Mouse (Mus musculus) left cerebral cortex, postnatal 10 days (tissue): ENCODE data around the gene Fam50b. TPM values are rescaled to one million over a fixed set of nuclear protein-coding genes. Genes with fewer than 3 reads are reported as not detected.

Experiments used
- DNase-seq, 2 experiments: peaks; one replicate each; pipeline ENCODE4 v3.0.0; 2021 to 2022; ENCODE audit warnings: low spot score in 2 of 2, mixed read lengths in 1 of 2; ENCODE audit errors: extremely low spot score in 1 of 2
- intact Hi-C: fragments of 180-260 bp; cut with DNase I; formaldehyde crosslinking; loops from one replicate; pipeline ENCODE4 v1.15.1; 2025
- total RNA-seq, 2 experiments: library from RNA; stranded (reverse); gene quantifications; 2 replicates each; pipeline ENCODE4 v1.2.3; 2021

The Fam50b gene
- total RNA-seq: not detected

DNA sequence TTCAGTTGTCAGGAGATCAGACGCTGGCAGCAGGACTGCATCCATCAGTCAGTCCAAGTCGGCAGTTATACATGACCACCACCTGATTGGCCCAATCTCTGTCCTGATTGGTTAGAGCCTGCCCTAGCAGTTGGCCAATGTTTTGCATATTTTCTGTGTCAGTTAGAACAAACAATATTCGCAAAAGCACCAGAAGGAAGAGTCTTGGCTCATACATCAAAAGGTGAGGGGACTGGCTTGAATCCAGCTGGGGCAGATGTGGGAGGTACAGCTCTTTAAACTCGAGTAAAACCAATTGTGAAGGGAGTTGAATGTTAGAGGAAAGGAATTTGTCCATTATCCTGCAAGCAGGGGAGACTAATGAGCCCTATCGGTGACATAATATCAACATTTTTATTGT lies at the start of gene Fam50b:
TSS of gene Fam50b (plus strand) at position 165 of the 400 bp plus-strand sequence.
- intact Hi-C loops: no loop called here

DNA sequence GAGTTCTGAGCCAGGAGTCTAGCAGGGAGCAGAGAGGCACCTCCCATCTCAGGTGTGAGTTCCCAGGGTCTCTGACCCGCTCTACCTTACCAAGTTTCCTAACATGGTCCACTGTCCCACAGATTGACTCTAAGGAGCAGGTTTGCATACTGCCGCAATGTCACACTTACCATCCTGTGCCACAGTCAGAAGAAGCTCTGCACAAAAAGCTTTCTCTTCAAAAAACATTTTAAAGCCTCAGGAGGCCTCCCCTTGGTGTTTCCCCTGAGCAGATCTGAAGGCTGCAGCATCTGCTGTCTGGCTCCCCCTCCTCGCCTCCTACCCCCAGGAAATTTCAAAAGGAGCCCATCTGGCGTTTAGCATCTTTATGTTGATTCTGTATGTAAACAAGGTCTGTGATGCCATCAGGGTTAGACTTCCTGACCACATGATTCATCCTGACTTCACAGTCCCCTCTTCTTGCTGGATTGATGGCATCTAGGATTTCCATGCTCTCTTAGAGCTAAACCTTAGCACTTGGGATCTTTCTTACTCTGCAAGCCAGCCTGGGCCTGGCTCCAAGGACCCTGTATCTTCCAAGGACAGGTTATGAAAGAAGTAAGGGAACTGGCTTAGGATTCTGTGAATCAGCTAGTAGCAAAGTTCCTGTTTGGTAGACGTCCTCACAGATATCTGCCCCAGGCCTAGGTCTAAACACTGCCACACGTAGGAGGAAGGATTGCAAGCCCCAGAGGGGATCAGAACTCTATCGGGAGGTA lies 49.5 kb upstream of the Fam50b start:
- no peak for DNase-seq
- intact Hi-C loops: no loop called here

More for the DNA sequence above, at the start of gene Fam50b:
- peak in 1 of 2 experiments; percentile 61 for DNase-seq

DNA sequence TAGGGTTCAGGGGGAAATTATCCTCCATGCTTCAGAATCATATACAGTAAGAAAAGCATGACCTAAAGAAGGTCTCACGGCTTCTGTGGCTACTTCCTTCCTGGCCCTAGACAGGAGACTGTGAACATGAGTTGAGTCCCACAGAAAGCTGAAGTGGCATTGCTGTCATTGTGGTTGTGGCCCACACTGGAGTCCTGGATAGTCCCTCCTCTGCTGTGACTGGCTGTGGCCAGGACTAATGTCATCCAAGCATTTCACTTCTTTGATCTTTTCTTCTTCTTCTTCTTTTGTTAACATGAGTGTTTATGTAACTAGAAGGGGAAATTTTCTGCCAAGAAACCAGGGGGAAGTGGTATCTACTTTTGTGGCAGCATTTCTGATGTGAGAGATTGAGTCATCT lies 43.6 kb upstream of the Fam50b start:
- DNase-seq: no peak
- intact Hi-C loops: no loop called here

DNA sequence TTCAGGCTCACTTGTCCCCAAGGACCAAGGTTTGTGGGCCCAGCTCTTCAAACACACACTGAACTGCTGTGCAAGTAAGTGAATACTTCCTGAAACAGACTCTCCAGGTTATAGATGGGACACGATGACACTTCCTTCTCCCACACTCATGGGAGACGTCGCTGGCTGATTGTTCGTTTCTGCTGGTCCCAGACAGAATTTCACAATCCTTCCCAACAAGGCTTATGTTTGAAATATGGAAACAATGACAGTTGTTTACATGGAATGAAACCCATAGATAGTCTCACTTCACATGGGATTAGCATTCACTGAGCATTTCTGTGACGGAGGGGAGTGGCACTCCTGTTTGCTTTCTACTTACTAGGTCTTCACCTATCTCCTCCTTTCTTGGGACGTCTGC lies 41.5 kb upstream of the Fam50b start:
- intact Hi-C loops: no loop called here
- no peak for DNase-seq

DNA sequence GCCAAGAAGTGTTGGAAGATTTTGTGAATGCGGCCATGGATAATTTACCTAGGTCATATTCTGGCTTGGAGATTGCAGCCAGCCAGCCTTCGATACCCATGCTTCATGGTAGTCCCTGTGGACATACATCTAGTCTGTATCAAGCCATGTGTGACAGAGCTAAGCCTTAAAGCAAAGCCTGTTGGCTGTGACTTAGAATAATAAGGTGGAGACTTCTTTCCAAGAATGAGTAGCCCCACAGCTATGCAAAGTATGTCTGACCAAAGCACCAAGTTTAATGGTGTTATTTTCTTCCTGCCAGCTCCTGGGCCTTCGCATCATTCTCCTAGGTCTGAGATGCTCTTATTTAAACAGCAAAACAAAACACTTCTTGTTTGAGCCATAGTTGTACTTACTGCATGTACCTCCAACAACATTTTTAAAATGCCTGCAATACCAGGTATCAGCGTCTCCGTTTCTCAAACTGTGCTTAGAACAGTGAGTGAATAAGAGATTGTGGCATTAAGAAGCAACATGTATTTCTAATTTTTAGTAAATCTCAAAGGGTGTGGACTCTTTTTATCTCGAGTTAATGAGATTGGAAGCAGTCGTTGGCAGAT lies 37.8 kb upstream of the Fam50b start:
- no peak for DNase-seq
- intact Hi-C loops: no loop called here

DNA sequence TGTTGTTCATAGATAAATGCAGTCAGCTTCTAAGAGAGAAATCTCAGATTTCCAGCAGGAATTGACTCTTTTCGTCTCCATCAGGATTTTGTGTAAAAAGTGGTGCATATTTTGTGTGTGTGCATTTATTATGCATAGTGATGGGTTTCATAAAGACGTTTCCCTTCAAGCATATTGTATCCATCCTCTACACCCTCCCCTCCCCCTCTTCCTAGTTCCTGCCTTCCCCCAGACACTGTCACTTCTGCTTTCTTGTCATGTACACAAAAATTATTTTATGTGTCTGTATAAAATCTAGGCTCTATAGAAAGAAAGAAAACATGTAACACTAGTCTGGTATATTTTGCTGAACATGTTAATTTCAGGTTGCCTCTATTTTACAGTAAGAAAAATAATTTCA lies 34.6 kb upstream of the Fam50b start:
- DNase-seq: no peak
- intact Hi-C loops: no loop called here

DNA sequence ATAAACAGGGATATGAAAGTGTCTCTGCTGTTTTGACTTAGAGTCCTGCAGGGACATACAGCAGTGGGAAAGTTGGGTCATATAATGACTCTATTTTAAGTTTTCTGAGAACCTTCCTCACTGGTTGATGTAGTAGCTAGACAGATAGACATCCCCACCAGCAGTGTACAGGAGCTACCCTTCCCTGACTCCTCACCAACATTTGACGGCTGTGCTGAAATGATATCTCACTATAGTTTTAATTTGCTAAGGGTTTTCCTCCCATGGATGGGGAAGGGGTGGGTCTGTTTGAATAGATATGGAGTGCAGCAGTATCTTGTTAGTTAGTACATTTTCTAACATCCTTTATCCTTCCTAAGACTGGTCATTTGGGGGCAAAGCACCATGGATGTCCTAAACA lies 34.0 kb upstream of the Fam50b start:
- intact Hi-C loops: no loop called here
- DNase-seq: no peak

DNA sequence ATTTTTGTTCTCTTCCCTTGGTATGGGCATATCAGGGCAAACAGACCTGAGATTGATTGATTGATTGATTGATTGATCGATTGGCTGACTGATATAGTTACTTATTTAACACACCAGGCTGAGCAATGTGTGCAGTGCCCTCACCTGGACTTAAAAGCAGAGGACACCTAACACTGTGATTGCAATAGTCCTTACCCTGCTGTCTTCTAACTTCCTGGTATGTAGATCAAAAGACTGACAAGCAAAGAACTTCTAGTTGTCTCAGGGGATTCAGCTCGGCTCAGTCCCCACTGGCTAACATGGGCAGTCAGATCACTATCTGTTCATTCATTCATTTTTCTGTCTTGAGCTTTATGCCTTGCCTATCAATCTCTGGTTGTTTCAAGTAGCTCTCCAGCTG lies 31.3 kb upstream of the Fam50b start:
- intact Hi-C loops: no loop called here
- DNase-seq: no peak

DNA sequence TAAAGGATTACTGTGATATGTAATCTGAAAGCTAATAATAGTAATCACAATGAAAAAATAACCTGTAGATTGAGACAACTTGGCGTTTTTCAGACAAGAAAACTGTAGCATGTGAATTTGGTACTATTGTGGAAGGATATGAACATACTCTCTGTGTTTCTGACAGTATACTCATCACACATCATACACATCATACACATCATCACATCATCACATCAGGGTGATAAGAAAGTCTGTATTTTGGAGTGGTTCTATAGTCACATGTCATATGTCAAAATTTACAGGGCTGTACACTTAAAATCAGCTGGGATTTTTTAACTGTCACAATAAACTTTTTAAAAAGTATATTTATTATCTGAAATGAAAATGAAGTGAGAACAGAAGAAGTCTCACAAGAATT lies 30.9 kb upstream of the Fam50b start:
- DNase-seq: no peak
- intact Hi-C loops: no loop called here

DNA sequence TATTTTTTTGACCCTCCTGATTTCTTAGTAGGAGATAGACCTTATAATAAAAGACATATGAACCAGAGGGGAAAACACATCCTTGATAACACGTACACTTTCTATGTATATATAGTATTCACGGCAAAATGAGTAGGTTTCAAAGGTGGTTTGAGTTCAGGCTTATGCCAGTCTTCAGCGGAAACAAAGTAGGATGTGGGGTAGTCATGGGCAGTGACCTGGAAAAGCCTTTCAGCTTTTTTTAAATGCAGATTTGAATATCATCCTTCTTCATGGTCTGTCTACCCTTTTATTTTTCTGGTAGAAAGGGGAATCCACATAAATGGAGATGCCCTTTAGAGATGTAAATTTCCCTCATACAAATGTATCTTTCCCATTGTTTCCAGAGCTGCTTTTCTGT lies 29.8 kb upstream of the Fam50b start:
- intact Hi-C loops: no loop called here
- no peak for DNase-seq

DNA sequence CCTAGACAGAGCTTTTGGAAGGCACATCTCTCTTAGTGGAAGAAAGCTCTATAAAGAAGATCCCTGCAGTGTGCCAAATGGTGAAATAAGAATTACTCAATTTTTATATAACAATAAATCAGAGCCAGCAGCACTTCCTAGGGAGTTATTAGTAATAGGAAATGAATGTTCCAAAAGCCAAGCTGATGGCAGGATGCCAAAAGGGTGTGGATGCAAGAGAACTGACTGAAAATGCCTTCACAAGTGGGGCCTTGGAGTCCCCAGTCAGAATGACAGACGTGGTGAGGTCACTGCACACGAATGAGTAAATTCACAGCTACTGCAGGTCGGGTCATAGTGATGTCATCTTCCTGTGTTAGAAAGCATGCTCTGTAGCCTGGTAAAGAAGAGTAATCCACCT lies 25.7 kb upstream of the Fam50b start:
- intact Hi-C loops: no loop called here
- peak in 1 of 2 experiments; percentile 85 for DNase-seq

DNA sequence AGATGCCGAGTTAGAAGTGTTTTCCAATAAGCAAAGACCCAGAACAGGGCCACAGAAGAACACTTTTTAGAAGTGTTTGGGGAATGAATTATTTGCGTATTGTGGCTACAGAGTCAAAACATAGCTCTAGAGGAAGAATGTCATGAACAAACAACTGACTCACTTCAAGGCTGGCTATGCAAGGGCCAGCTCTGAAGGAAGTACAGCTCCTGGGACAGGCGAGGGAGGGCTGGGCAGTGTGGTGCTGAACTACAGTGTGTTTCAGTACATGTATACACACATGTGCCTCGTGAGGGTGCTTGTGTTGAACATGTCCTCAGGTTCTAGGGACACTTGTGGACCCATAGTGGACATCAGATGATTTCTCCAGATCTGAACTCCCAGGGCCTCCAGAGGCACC lies 25.1 kb upstream of the Fam50b start:
- DNase-seq: no peak
- intact Hi-C loops: no loop called here

DNA sequence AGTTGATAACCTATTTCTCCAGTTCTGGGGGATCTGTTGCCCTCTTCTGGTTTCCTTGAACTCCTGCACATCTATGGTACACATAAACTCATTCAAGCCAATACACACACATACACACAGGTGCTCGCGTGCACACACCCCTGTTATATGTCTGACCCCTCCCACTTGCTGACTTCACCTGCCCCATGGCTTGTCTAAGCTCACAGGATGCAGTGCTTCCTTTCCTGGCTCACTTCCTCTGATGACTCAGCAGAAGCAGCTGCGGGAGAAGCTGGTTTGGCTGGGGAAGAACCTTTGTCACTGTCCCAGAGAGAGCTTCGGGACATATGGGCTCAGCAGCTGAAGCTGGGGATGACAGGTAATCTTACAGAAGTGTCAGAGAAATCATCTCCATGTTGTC lies 23.2 kb upstream of the Fam50b start:
- DNase-seq: no peak
- intact Hi-C loops: no loop called here

DNA sequence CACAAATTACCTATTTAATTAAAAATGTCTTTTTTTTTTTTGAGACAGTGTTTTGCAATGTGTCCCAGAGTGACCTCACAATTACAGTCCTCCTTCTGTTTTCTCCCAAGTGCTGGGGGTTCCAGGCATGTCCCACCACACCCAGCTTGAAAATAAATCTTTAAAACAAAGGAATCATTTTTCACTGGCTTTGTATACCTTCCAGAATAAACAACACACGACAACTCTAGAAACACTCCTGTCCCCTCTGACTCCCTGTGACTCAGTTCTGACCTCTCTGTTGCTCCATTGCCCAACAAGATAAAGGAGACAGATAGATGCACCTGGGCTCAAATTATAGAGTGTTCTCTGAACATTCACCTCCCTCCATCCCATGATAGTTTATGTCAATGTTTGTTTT lies 21.8 kb upstream of the Fam50b start:
- intact Hi-C loops: no loop called here
- DNase-seq: no peak

DNA sequence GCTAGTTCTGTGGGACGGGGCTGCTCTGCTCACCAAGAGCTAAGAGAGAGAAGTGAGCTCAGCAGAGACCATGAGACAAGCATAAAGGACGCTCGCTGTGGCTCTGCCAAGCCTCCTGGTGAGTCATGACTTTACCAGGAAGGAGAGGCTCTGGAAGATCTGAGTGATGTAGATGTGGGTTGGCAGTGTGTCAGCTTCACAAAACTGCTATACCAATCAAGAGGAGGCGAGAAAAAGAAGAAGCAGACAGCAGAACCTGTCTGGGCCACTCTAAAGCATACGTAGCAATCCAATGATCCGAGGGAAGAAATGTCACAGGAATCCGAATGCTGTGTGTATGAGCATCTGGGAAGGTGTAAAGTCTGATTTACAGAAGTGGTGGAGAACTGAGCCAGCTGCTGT lies 19.2 kb upstream of the Fam50b start:
- intact Hi-C loops: no loop called here

DNA sequence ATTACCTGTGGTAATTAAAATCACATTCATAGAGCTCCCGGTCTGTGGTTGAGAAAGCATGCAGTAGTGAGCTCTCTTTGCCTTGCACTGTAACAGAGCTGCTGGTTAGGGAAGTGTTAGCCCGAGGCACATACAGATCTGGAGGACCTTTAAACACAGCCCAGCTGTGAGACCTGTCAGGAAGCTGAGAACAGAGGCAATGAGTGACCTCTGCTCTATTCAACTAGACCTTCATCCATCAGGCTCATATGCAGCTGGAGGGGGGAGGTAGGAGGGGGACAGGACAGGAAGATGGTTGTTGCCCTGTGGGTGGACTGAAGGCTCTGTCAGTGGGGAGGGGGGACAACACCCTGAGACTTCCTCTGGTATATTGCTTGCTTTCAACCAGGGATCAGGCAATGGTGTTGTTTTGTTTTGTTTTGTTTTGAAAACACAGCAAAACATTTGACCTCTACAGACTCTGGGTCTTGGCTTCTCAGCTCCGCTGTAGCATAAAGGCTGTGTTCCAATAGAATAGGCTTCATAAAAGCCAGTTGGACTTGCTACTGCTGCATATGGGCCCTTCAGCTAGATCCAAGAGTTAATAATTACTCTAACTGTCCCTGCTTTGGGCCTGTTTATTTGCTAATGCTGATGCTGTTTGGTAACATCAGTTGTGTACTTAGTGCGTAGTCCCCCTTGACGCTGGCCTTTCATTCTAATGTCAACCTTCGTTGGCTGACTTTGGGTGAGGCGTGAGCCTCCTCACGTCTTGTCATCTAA lies 9.6 kb upstream of the Fam50b start:
- intact Hi-C loops: no loop called here
- DNase-seq: no peak

More for the DNA sequence above, 19.2 kb upstream of the Fam50b start:
- DNase-seq: peak; percentile 33 to 52

DNA sequence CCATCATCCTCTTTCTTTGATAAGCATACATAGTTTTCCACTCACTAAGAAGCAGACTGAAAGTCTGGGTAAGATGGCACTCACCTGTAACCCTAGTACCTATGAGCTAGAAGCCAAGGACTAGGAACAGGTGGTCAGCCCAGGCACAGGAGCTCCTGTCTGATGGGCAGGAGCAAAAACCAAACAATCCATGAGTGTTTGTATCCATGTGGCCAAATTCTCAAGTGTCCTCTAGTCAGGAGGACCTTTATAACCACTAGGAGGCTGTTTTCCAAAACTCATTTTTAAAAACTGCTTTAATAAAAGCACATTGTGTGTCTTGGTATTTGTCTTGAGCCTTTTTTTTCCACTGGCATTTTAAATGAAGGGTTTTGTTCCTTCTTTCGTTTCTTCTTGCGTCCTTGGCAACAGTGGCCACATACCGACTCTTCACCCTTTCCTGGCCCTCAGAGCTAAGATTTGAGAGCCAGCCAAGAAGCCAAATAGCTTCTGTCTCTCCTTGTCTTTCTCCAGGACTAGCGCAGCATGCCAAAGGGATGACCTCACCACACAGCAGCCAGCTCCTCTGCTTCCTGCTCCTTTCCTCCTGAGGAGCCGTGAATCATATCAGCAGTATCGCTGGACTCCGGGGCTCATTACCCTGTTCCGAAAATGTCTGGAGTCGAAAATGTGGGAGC lies 8.7 kb upstream of the Fam50b start:
- DNase-seq: peak; percentile 25 to 79
- intact Hi-C loops: no loop called here

DNA sequence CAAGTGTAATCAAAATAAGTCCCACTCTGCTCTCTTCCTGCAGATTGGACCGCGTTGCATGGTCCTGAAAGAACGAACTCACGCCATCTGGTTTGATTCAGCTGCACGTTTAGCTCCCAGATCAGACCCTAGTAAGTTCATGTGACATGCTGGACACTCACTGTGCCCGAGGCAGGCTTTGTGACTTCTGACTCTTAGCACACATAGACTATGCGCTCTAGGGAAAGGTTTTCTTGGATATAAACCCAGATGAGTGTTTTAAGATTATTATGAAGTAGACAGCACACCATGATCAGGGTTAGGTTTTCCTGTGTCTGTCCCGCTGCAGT lies 8.2 kb upstream of the Fam50b start:
- DNase-seq: no peak
- intact Hi-C loops: no loop called here

DNA sequence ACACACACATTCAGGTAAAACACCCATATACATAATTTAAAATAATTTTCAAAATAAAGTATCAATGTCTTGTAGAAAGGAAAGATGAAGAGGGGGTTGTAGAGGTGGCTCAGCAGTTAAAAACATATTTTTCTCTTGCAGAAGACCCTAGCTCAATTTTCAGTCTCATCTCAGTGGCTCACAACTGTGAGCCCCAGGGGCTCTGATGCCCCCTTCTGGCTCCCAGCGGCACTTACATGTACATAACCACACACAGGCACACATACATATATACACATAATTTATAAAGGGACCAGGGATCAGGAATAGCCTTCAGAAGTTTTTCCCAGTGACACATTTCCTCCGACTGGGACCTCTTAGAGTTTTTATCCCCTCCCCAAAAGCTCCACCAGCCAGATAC lies 7.6 kb upstream of the Fam50b start:
- DNase-seq: no peak
- intact Hi-C loops: no loop called here

DNA sequence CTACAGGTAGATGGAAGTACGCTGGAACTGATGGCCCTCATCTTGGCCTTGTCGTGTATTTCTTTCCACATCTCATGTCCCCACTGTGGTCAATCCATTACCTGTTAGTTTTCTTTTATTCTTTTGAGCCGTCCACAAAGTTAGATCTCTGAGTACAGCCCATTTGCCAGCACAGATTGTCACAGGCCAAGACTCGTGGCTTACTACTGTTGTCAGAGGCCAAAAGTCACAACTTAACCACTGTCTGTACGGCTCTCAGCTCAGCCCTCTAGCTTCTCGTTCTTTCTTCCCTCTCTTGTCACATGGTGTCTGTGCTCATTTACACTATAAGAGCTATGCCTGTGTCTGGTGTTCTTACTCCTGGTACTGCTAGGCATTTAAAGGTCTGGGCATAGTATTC lies 3.1 kb upstream of the Fam50b start:
- intact Hi-C loops: no loop called here
- no peak for DNase-seq
